Mouse (Mus musculus) midbrain, embryonic 14.5 days (tissue): ENCODE data around the gene Poln. TPM values are rescaled to one million over a fixed set of nuclear protein-coding genes. Genes with fewer than 3 reads are reported as not detected.
A peak's percentile ranks its signal among the peaks of the same experiment; 100 is the strongest.

Source experiments
- ATAC-seq: fragments of 200-750 bp; cut with Nextera tagmentation; 2 replicates; pipeline ENCODE4 v1.8.0; 2017; ENCODE audit warnings: moderate number of reproducible peaks, moderate library complexity; ENCODE audit not compliant: low FRiP score, low TSS enrichment
- DNase-seq: peaks from one replicate; pipeline ENCODE4 v3.0.0-alpha.2; 2015
- H3K27ac ChIP-seq: fragments of 300-500 bp; sonication (generic); replicated peaks from 2 replicates; pipeline ENCODE4 v1.5.1; 2014; ENCODE audit warnings: mild to moderate bottlenecking, low read depth, low read length, moderate library complexity
- H3K27me3 ChIP-seq: fragments of 300-500 bp; sonication (generic); 2 replicates; pipeline ENCODE4 v1.6.1; 2014; ENCODE audit warnings: low read length, control low read depth, mixed read lengths; ENCODE audit not compliant: control insufficient read depth, insufficient read depth
- H3K36me3 ChIP-seq: fragments of 300-500 bp; sonication (generic); 2 replicates; pipeline ENCODE4 v1.6.1; 2014; ENCODE audit warnings: low read length, control low read depth; ENCODE audit not compliant: control insufficient read depth, insufficient read depth
- H3K4me1 ChIP-seq: fragments of 300-500 bp; sonication (generic); 2 replicates; pipeline ENCODE4 v1.6.1; 2014; ENCODE audit warnings: mild to moderate bottlenecking, antibody characterized with exemption, low read length, control low read depth; ENCODE audit not compliant: control insufficient read depth, insufficient read depth
- H3K4me2 ChIP-seq: fragments of 300-500 bp; sonication (generic); 2 replicates; pipeline ENCODE4 v1.6.1; 2014; ENCODE audit warnings: mild to moderate bottlenecking, low read length, moderate library complexity
- H3K4me3 ChIP-seq: fragments of 300-500 bp; sonication (generic); replicated peaks from 2 replicates; pipeline ENCODE4 v1.5.1; 2014; ENCODE audit warnings: low read depth, low read length
- H3K9ac ChIP-seq: fragments of 300-500 bp; sonication (generic); replicated peaks from 2 replicates; pipeline ENCODE4 v1.6.1; 2014; ENCODE audit warnings: mild to moderate bottlenecking, low read length, moderate library complexity
- H3K9me3 ChIP-seq: fragments of 300-500 bp; sonication (generic); 2 replicates; pipeline ENCODE4 v1.6.1; 2016; ENCODE audit warnings: low read length, control low read depth, mixed read lengths; ENCODE audit not compliant: control insufficient read depth
- WGBS: fragments of 180-500 bp; shearing (Covaris S2); extraction: QIAGEN DNeasy Blood & Tissue Kit; methylation state at CpG from one replicate; pipeline ENCODE4 v1.1.7; 2014; 5-methylcytosine and 5-hydroxymethylcytosine counted together
- polyA plus RNA-seq: library from polyadenylated mRNA; unstranded; fragments of >200 nt; fragmentation: Nextera tagmentation; extraction: Ambion mirVana; gene quantifications from 2 replicates; pipeline ENCODE4 v1.2.1, GENCODE M21; 2014

Gene Poln
- polyA plus RNA-seq, 1 experiment from 2014 or later: 0.58 TPM

GRCm38 (mm10) chr5:34132731-34133130, 36.5 kb downstream of the Poln start:
- Histone ChIP-seq H3K4me2 (no peak overlapping the region), H3K4me1 (no peaks in the 10 kb centered on the region), H3K4me3 (no peak overlapping the region), H3K36me3 (no peaks in the 10 kb centered on the region), H3K27ac (no peak overlapping the region), H3K9ac (no peak overlapping the region), H3K9me3 (no peaks in the 10 kb centered on the region), H3K27me3 (no peaks in the 10 kb centered on the region)
- ATAC-seq (no peak), DNase-seq (no peak)
- WGBS: 78% methylated on average over 2 of the region's 2 CpGs

DNA sequence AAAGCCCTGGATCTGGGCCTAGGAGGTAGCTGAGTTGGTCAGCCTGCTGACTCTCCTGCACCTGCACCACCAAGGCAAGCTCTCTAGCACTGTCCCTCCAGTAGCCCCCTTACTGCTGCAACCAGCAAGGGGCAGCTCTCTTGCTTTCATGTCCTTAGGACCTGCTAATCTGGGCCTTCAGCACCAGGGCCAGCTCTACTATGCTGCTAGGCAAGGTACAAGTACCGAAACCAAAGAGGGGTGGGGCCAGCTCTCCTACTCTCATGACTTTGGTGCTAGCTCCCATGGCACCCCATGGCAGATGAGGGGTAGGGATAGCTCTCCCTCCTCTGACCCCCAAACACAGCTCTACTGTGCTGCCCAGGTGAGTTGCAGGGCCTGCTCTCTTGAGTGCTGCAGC, 45.1 kb downstream of the Poln start:
- no peak overlapping the region for H3K9ac ChIP-seq
- ATAC-seq (no peak), DNase-seq (no peak)
- no peak overlapping the region for H3K27ac ChIP-seq
- no peaks in the 10 kb centered on the region for H3K4me1 ChIP-seq
- no peaks in the 10 kb centered on the region for H3K36me3 ChIP-seq
- no peak overlapping the region for H3K4me3 ChIP-seq
- no peaks in the 10 kb centered on the region for H3K27me3 ChIP-seq
- no peak overlapping the region for H3K4me2 ChIP-seq
- no peaks in the 10 kb centered on the region for H3K9me3 ChIP-seq
- WGBS: 35% methylated on average over 1 of the region's 1 CpGs

DNA sequence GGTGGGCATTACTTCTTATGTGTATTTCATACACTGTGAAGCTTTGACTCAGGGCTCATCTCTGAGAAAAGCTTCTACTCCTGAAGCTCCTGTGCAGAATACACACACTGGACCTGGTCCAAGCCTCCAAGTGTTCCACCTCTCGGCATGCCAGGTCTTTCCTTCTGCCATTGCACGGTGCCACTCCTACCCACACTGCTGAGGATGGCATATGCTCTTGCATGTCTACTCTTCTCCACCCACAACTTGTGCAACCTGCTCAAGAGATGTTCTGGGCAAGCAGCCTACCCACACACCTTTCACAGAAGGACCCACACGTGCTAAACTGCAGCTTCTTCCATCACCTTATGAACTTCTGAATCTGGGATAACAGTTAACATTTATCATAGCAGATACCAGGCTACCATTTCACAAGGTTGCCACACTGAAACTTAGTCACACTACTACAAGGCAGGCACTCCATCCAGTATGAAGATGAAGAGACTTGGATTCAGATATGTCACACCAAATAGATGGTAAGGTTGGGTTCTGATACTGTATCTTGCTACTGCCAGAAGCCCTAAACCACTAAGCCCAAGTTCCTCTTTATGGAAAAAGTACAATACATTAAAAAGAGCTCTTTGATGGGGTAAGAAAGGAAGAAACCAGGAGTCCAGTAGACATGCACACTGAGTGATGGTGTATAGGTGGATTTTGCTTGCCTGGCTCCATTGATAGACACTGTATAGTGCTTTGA, 50.0 kb downstream of the Poln start:
- Histone ChIP-seq H3K4me3 (no peak overlapping the region), H3K9me3 (no peaks in the 10 kb centered on the region), H3K27me3 (no peaks in the 10 kb centered on the region), H3K27ac (no peak overlapping the region), H3K9ac (no peak overlapping the region), H3K4me2 (no peak overlapping the region), H3K4me1 (no peaks in the 10 kb centered on the region), H3K36me3 (no peaks in the 10 kb centered on the region)
- no peak for DNase-seq
- 84% methylated on average over 3 of the region's 3 CpGs for WGBS
- no peak for ATAC-seq

- H3K4me3 ChIP-seq: no peak overlapping the region
- no peaks in the 10 kb centered on the region for H3K36me3 ChIP-seq
- H3K4me2 ChIP-seq: no peak overlapping the region
- no peaks in the 10 kb centered on the region for H3K9me3 ChIP-seq
- no peaks in the 10 kb centered on the region for H3K4me1 ChIP-seq
- no peaks in the 10 kb centered on the region for H3K27me3 ChIP-seq
- no peak for ATAC-seq
- H3K9ac ChIP-seq: no peak overlapping the region
- DNase-seq: no peak
- H3K27ac ChIP-seq: no peak overlapping the region
- 67% methylated on average over 1 of the region's 1 CpGs for WGBS
Measured at GRCm38 (mm10) chr5:34105681-34106080, 63.6 kb downstream of the Poln start.

GRCm38 (mm10) chr5:34097333-34097732, 71.9 kb downstream of the Poln start:
- H3K9me3 ChIP-seq: no peaks in the 10 kb centered on the region
- no peaks in the 10 kb centered on the region for H3K27me3 ChIP-seq
- peak; percentile 88 for DNase-seq
- H3K36me3 ChIP-seq: no peaks in the 10 kb centered on the region
- no peak overlapping the region for H3K27ac ChIP-seq
- H3K4me1 ChIP-seq: no peaks in the 10 kb centered on the region
- no peak overlapping the region for H3K4me2 ChIP-seq
- no peak for ATAC-seq
- H3K4me3 ChIP-seq: no peak overlapping the region
- WGBS: 34% methylated on average over 1 of the region's 1 CpGs
- no peak overlapping the region for H3K9ac ChIP-seq

GRCm38 (mm10) chr5:34093021-34093420, 76.2 kb downstream of the Poln start:
- H3K27ac ChIP-seq: no peak overlapping the region
- H3K4me3 ChIP-seq: no peak overlapping the region
- no peaks in the 10 kb centered on the region for H3K27me3 ChIP-seq
- H3K9me3 ChIP-seq: no peaks in the 10 kb centered on the region
- ATAC-seq (no peak), DNase-seq (no peak)
- no peak overlapping the region for H3K9ac ChIP-seq
- 87% methylated on average over 2 of the region's 2 CpGs for WGBS
- H3K36me3 ChIP-seq: no peaks in the 10 kb centered on the region
- no peaks in the 10 kb centered on the region for H3K4me1 ChIP-seq
- H3K4me2 ChIP-seq: no peak overlapping the region

DNA sequence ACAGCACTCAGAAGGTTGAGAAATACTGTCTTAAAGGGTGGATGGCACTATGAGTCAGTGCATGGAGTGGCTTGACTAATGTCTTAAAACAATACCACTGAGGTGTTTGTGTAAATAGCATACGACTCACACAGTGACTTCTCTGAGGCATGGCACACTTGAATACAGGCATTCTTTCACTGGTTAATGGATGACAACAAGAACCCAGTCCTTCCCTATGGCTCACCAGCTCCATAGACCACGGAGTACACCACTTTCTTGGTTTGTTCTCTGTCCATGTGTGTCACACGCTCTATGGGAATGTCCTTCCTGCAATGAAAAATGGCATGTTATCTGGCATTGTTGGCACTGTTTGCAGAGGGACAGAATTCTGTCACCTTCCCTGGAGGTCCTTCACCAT, 136.7 kb downstream of the Poln start:
- Histone ChIP-seq H3K4me2 (no peak overlapping the region), H3K4me1 (no peaks in the 10 kb centered on the region), H3K27ac (no peak overlapping the region), H3K4me3 (no peak overlapping the region), H3K36me3 (no peaks in the 10 kb centered on the region), H3K9ac (no peak overlapping the region), H3K27me3 (no peaks in the 10 kb centered on the region), H3K9me3 (no peaks in the 10 kb centered on the region)
- ATAC-seq: no peak
- WGBS: 70% methylated on average over 3 of the region's 3 CpGs
- no peak for DNase-seq

GRCm38 (mm10) chr5:34031022-34031421, 138.2 kb downstream of the Poln start:
- no peak overlapping the region for H3K4me3 ChIP-seq
- DNase-seq: no peak
- H3K27me3 ChIP-seq: no peaks in the 10 kb centered on the region
- H3K9me3 ChIP-seq: no peaks in the 10 kb centered on the region
- H3K4me2 ChIP-seq: no peak overlapping the region
- 72% methylated on average over 6 of the region's 6 CpGs for WGBS
- H3K9ac ChIP-seq: no peak overlapping the region
- H3K36me3 ChIP-seq: no peaks in the 10 kb centered on the region
- no peak overlapping the region for H3K27ac ChIP-seq
- H3K4me1 ChIP-seq: no peaks in the 10 kb centered on the region
- no peak for ATAC-seq

GRCm38 (mm10) chr5:34030101-34030500, 139.1 kb downstream of the Poln start:
- Histone ChIP-seq H3K27me3 (no peaks in the 10 kb centered on the region), H3K4me3 (no peak overlapping the region), H3K4me2 (no peak overlapping the region), H3K4me1 (no peaks in the 10 kb centered on the region), H3K9me3 (no peaks in the 10 kb centered on the region), H3K27ac (no peak overlapping the region), H3K36me3 (no peaks in the 10 kb centered on the region), H3K9ac (no peak overlapping the region)
- no peak for DNase-seq
- 58% methylated on average over 4 of the region's 4 CpGs for WGBS
- no peak for ATAC-seq
